19 mouse cellular contexts compared by ENCODE assay signal in the genomic region with DNA sequence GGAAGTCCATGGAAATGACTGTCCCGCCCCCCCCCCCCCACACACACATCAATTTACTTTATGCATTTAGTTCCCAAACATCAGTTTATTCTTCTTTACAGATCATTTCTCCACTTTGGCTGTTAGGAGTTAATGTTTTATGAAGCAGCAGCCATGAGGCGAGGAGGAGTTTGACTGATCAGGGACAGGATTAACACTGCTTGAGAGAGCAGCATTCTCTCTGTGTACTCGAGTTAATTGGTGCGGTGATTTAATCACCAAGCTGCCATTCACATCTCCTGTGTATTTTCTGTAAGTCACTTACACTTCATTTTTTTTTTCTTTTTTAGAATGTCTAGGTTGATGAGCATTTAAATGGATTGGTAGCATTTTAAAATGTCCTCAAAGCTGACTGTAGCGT. TPM values are rescaled to one million over a fixed set of nuclear protein-coding genes. Genes with fewer than 3 reads are reported as not detected.
DNase-seq lines count a peak whose midpoint lies in the region; ATAC-seq and TF ChIP-seq lines count a peak whose summit lies in the region.
"Had no signal": no experiment of that assay in that cellular context is flagged by ENCODE, and none has a peak within 500 bp of the region (broad histone marks: within the 10 kb centered on the region; RNA-seq: fewer than 3 reads in every experiment).

No protein-coding gene starts in this region.

- H3K4me2 ChIP-seq in midbrain, embryonic 14.5 days (ENCODE audit: low read length) = no peak overlapping the region
- no peak overlapping the region for H3K4me2 ChIP-seq in midbrain, embryonic 13.5 days (replicated peaks)
- no peak overlapping the region for H3K4me2 ChIP-seq in forebrain, embryonic 12.5 days
- H3K4me2 ChIP-seq: embryonic facial prominence, embryonic 15.5 days; stomach, embryonic 15.5 days had no signal

- H3K27ac ChIP-seq in kidney, adult 2 months (ENCODE audit: insufficient read depth, low read depth, low read length) = no peak overlapping the region
- no peak overlapping the region for H3K27ac ChIP-seq in midbrain, embryonic 14.5 days (replicated peaks; ENCODE audit: low read depth, low read length)
- H3K27ac ChIP-seq in midbrain, embryonic 13.5 days = no peak overlapping the region
- H3K27ac ChIP-seq in forebrain, embryonic 12.5 days = no peak overlapping the region
- H3K27ac ChIP-seq: embryonic facial prominence, embryonic 15.5 days; left cerebral cortex, adult 2 months; stomach, embryonic 15.5 days had no signal

- ATAC-seq in midbrain, embryonic 14.5 days (ENCODE audit: low FRiP score, low TSS enrichment) = no peak
- ATAC-seq in midbrain, embryonic 13.5 days = no peak
- peak; percentile 81; the same call in 1 of the 2 replicates for ATAC-seq in forebrain, embryonic 12.5 days (ENCODE audit: low FRiP score)

- H3K36me3 ChIP-seq in kidney, adult 2 months (ENCODE audit: control insufficient read depth, insufficient read depth, low read length) = no peaks in the 10 kb centered on the region
- no peaks in the 10 kb centered on the region for H3K36me3 ChIP-seq in midbrain, embryonic 14.5 days (ENCODE audit: control insufficient read depth, insufficient read depth, low read length)
- no peaks in the 10 kb centered on the region for H3K36me3 ChIP-seq in midbrain, embryonic 13.5 days
- no peaks in the 10 kb centered on the region for H3K36me3 ChIP-seq in forebrain, embryonic 12.5 days (replicated peaks)
- H3K36me3 ChIP-seq: embryonic facial prominence, embryonic 15.5 days; stomach, embryonic 15.5 days had no signal

- no peak overlapping the region for H3K4me3 ChIP-seq in kidney, adult 2 months (ENCODE audit: insufficient read depth, low read depth, low read length)
- no peak overlapping the region for H3K4me3 ChIP-seq in midbrain, embryonic 14.5 days (replicated peaks; ENCODE audit: low read depth, low read length)
- H3K4me3 ChIP-seq in midbrain, embryonic 13.5 days (replicated peaks) = no peak overlapping the region
- H3K4me3 ChIP-seq in forebrain, embryonic 12.5 days (replicated peaks) = no peak overlapping the region
- H3K4me3 ChIP-seq: embryonic facial prominence, embryonic 15.5 days; left cerebral cortex, adult 2 months; stomach, embryonic 15.5 days had no signal

- H3K9ac ChIP-seq in midbrain, embryonic 14.5 days (replicated peaks; ENCODE audit: low read length) = no peak overlapping the region
- H3K9ac ChIP-seq in midbrain, embryonic 13.5 days (replicated peaks) = no peak overlapping the region
- no peak overlapping the region for H3K9ac ChIP-seq in forebrain, embryonic 12.5 days
- H3K9ac ChIP-seq: embryonic facial prominence, embryonic 15.5 days; stomach, embryonic 15.5 days had no signal

- no peak for TF ChIP-seq CTCF in kidney, adult 2 months (conservative IDR thresholded peaks at IDR 0.05; ENCODE audit: insufficient read depth, insufficient read length, low read depth, low read length)

- no peaks in the 10 kb centered on the region for H3K4me1 ChIP-seq in kidney, adult 2 months (ENCODE audit: control insufficient read depth, insufficient read depth, low read length)
- H3K4me1 ChIP-seq in midbrain, embryonic 14.5 days (ENCODE audit: control insufficient read depth, insufficient read depth, low read length) = no peaks in the 10 kb centered on the region
- 0 out of 2 replicates have a peak, but pooled peaks cover 10% of the 10 kb centered on the region for H3K4me1 ChIP-seq in midbrain, embryonic 13.5 days (replicated peaks)
- H3K4me1 ChIP-seq in forebrain, embryonic 12.5 days = peaks cover 9% of the 10 kb centered on the region; the same call in 1 of the 2 replicates
- H3K4me1 ChIP-seq: embryonic facial prominence, embryonic 15.5 days; stomach, embryonic 15.5 days had no signal

- peak; percentile 57 for DNase-seq in kidney, adult 2 months
- DNase-seq in kidney, postnatal 4 days = no peak
- DNase-seq in midbrain, embryonic 14.5 days = peak; percentile 39
- DNase-seq in retina, postnatal 1 day = peak; percentile 78
- no peak for DNase-seq in adrenal gland, adult (ENCODE audit: inconsistent age in 2 of 2, low spot score in 1 of 2)
- DNase-seq: cerebellum, adult 9-11 months; layer of hippocampus, adult 9-11 months; left cerebral cortex, postnatal 4 days; lung, adult 2 months; lung, postnatal 36 days; thymus, adult 18-20 months had no signal

- WGBS in kidney, adult 2 months = 18% methylated on average over 5 of the region's 5 CpGs
- WGBS in midbrain, embryonic 14.5 days = 27% methylated on average over 5 of the region's 5 CpGs
- 19% methylated on average over 5 of the region's 5 CpGs for WGBS in midbrain, embryonic 13.5 days
- 8% methylated on average over 4 of the region's 5 CpGs for WGBS in forebrain, embryonic 12.5 days

- TF ChIP-seq POLR2A in kidney, adult 2 months (IDR thresholded peaks at IDR 0.05; ENCODE audit: low read depth, low read length) = no peak

- no peaks in the 10 kb centered on the region for H3K9me3 ChIP-seq in midbrain, embryonic 14.5 days (ENCODE audit: control insufficient read depth, low read length)
- H3K9me3 ChIP-seq in midbrain, embryonic 13.5 days = no peaks in the 10 kb centered on the region
- no peaks in the 10 kb centered on the region for H3K9me3 ChIP-seq in forebrain, embryonic 12.5 days
- H3K9me3 ChIP-seq: embryonic facial prominence, embryonic 15.5 days; stomach, embryonic 15.5 days had no signal

- H3K27me3 ChIP-seq in kidney, adult 2 months (replicated peaks; ENCODE audit: control insufficient read depth, insufficient read depth, low read length) = no peaks in the 10 kb centered on the region
- H3K27me3 ChIP-seq in midbrain, embryonic 14.5 days (ENCODE audit: control insufficient read depth, insufficient read depth, low read length) = no peaks in the 10 kb centered on the region
- no peaks in the 10 kb centered on the region for H3K27me3 ChIP-seq in midbrain, embryonic 13.5 days
- H3K27me3 ChIP-seq in forebrain, embryonic 12.5 days = no peaks in the 10 kb centered on the region
- H3K27me3 ChIP-seq: CH12.LX; embryonic facial prominence, embryonic 15.5 days; stomach, embryonic 15.5 days had no signal

RNA-seq across cellular contexts. Expression of gene Nudt12, which starts 10.8 kb away (rescaled TPM):
- 8.8 and 14.0 TPM in 2 replicates for polyA plus RNA-seq in kidney, adult 2 months (2012; rRNA removed)
- 3.4 and 3.8 TPM in 2 replicates for polyA plus RNA-seq in midbrain, embryonic 14.5 days (2014; fragmentation: Nextera tagmentation; extraction: Ambion mirVana)
- polyA plus RNA-seq in midbrain, embryonic 13.5 days (2015; fragmentation: Nextera tagmentation; extraction: Ambion mirVana) = 3.5 and 4.3 TPM in 2 replicates
- 7.8 and 9.2 TPM in 2 replicates for polyA plus RNA-seq in forebrain, embryonic 12.5 days (2016; fragmentation: Nextera tagmentation; extraction: Ambion mirVana)

RNA-seq across cellular contexts. Expression of gene Pdzph1, which starts 32.8 kb away (rescaled TPM):
- not detected in 2 replicates for polyA plus RNA-seq in kidney, adult 2 months (2012; rRNA removed)
- 5.0 and 9.6 TPM in 2 replicates for polyA plus RNA-seq in midbrain, embryonic 14.5 days (2014; fragmentation: Nextera tagmentation; extraction: Ambion mirVana)
- polyA plus RNA-seq in midbrain, embryonic 13.5 days (2015; fragmentation: Nextera tagmentation; extraction: Ambion mirVana) = 11.4 and 13.6 TPM in 2 replicates
- polyA plus RNA-seq in forebrain, embryonic 12.5 days (2016; fragmentation: Nextera tagmentation; extraction: Ambion mirVana) = 13.8 and 18.8 TPM in 2 replicates
- polyA plus RNA-seq: embryonic facial prominence, embryonic 15.5 days; heart, embryonic 16.5 days; liver, adult 2 months; lung, adult 2 months; stomach, embryonic 15.5 days had no signal

Comparison
In these comparisons a context has a peak if more than half of its experiments do, and no peak if none do; other contexts are left out.
1. DNase-seq: peak in kidney, adult 2 months (single experiment), midbrain, embryonic 14.5 days (single experiment) and retina, postnatal 1 day (single experiment); none in kidney, postnatal 4 days (0 of 2) and adrenal gland, adult (0 of 2).